Mouse (Mus musculus) G1E (cell line): Measurements from ENCODE around the gene Dusp16.

Experiments
- CTCF ChIP-seq: IDR thresholded peaks from 2 replicates; pipeline ENCODE4 v1.5.1; 2012; ENCODE audit warnings: low read depth, low read length, inconsistent platforms, mixed read lengths
- GATA1 ChIP-seq: IDR thresholded peaks from 2 replicates; pipeline ENCODE4 v1.6.1; 2012; ENCODE audit warnings: borderline replicate concordance, low read length, inconsistent platforms, mixed read lengths
- TAL1 ChIP-seq: conservative IDR thresholded peaks from 2 replicates; pipeline ENCODE4 v1.6.1; 2012; ENCODE audit warnings: low read depth, low read length, inconsistent platforms, mixed read lengths

- TF ChIP-seq CTCF, result no peak
- no peak for TF ChIP-seq GATA1
- TF ChIP-seq TAL1, result no peak
These were observed 74.3 kb downstream of the Dusp16 start for GRCm38 (mm10) chr6:134717886-134718667.
